Mouse (Mus musculus) T-helper 17 cell (primary cell): ENCODE measurements around the gene Ngef.
"Not testable (repeated sequence)": the region's sequence is repeated elsewhere in the genome, so short reads cannot be mapped to it uniquely, and the experiment has no call there.

Source experiments
- in situ Hi-C, 2 experiments: fragments of 300-600 bp; cut with MboI, MseI; formaldehyde crosslinking; loops; 1 replicate in 1 of 2; 2 replicates in 1 of 2; pipeline ENCODE4 v1.15.1; 2025; ENCODE audit warnings: high pct_unique_total_duplicates in 2 of 2

Gene Ngef

DNA sequence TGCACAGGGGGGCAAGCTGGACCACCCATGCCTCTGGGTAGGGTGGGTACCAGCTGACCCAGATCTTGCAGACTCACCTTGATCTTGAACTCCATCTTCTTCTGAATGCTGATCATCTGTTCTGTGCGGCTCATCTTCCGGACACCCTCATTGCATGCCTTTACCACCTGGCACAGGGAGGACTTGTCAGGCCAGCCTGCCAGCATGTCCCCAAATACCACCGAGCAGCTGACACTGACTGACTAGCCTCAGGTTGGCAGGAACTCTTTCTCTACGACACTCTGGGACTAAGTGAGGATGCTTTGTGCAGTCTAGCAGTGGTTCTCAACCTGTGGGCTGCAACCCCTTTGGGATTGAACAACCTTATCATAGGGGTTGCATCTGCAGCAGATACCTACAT, 91.1 kb downstream of the Ngef start:
- in situ Hi-C loops = no loop called here

DNA sequence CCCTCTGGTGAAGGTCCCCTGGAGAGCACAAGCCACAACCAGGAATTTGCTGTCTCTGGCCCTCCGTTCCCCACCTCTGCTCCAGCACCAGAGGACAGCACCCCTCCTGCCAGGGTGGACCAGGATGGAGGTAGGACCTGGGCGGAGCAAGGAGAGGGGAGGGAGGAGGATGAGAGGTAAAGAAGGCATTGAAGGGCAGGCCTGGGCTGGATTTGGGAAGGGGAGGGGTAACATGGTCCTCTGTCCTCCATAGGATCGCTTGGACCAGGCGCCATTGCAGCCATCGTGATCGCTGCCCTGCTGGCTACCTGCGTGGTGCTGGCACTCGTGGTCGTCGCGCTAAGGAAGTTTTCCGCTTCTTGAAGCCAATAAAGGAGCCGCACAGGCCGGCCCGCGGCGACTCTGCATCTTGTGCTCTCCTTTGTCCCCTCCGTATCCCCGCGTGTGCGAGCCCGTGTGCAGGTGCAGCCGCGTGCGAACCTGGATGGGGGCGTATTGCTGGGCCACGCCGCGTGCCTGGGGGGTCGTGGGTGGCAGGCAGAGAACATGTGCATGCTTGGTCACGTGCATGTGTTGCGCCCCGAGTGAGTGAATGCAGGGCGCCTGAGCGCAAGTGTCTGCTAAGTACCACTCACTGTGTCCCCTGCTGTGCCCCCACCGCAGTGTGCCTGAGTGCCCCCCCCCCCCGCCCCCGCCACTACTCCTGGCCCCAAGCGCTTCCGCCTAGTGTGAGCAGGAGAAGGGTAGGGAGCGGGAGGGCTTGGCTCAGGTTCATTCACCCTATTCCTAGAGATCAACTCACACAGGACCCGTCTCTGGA, 98.4 kb downstream of the Ngef start:
- in situ Hi-C loops = no loop called here

DNA sequence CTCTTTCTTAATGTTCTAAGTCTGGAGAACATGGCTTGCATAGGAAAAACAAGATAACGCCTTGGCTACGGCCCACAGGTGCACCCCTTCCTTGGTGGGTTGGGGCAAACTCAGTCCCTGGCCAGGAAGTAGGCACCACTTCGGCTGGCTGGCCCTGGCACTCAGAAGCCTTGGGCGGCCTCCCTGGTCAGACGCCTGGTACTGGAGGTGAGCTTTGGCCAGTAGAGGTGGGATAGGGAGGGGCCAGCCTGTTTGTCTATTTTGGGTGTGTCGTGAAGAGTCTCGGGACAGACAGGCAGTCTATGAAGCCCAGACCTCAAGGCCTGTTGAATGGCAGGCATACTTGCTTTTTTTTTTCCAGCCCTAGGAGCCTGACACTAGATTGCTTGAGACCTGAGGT, 101.1 kb downstream of the Ngef start:
- in situ Hi-C loops = no loop called here

DNA sequence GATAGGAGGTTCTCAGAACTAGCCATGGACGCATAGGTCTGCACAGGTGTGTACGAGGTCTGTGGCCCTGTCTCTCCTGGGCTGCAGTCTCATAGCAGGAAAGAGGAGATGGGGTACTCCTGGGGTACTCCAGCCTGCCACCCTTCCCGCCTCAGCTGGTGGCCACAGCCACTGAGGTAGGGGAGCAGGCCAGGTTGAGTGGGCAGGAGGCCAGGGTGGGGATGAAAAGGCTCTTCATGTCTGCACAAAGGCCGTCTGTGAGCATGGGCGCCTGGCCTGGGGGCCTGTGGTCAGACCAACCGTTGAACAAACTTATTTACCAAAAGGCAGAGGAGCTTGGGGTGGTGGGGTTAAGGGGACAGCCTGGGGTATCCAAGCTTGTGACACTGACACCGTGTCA, 101.8 kb downstream of the Ngef start:
- in situ Hi-C loops = no loop called here

DNA sequence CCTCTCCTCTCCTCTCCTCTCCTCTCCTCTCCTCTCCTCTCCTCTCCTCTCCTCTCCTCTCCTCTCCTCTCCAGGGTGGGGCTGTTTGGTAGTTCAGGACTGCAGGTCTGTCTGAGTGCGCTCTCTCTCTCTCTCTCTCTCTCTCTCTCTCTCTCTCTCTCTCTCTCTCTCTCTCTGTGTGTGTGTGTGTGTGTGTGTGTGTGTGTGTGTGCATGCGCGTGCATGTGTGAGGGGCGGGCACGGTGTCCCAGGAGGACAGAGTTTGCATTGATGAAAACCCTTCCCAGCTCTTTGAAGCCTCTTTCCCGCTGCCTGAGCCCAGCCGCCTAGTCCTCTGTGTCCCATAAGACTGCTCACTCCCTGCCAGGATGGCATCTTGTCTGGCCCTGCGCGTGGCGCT, 103.7 kb downstream of the Ngef start, which contains the start of gene Snorc:
Gene Snorc (plus strand): TSS at position 301 of the 400 bp plus-strand sequence.
- in situ Hi-C loops = not testable (repeated sequence)

DNA sequence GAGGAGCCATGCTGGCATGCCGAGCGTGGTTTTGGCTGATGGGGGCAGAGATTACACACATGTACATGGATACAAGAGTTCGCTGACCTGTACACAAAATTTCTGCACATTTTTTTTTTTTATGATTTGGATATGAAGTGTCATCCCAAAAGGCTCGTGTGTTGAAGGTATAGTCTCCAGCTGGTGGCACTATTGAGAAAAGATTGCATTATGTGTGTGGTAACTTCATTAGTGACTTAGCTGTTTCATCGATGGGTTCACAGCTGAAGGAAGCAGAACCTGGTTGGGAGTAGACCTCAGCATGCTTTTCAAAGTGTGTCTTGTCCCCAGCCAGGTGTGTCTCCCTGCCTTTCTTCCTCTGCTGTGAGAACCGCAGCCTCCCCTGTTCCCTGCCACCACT, 105.3 kb downstream of the Ngef start:
- in situ Hi-C loops = no loop called here

DNA sequence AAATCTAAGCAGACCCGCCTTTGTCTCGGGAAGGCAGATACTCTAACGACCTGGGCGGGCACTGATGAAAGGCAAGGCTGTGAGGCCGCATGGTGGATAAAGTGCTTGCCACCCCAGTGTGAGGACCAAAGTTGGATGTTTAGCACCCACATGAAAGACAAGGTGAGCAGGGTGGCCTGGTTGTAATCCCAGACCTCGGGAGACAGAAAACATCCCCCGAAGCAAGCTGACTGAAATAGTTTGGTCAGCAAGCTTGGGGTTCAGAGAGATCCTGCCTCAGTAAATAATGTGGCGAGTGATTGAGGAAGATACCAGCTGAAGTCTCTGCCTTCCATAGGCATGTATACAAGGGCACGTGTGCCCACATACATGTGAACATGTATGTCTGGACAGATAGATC, 106.2 kb downstream of the Ngef start:
- in situ Hi-C loops = no loop called here

DNA sequence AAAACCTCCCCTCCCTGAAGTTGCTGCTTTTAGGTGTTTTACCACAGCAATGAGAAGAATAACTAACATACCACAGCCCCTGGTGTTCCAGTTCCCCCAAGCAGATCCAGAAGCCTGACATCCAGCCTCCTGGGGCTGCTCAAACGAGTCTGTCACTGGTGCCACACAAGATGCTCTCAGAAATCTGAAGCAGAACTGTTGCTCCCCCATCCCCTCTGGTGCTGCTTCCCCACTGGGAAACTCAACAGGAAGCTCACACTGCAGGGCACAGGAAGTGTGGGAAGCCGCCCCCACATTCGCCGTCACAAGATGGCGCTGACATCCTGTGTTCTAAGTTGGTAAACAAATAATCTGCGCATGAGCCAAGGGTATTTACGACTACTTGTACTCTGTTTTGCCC, 113.8 kb downstream of the Ngef start:
- in situ Hi-C loops = loop anchor here in 1 of 2 experiments (5.0 kb wide), 1 partner anchor 32 kb away; no protein-coding TSS in a partner anchor

DNA sequence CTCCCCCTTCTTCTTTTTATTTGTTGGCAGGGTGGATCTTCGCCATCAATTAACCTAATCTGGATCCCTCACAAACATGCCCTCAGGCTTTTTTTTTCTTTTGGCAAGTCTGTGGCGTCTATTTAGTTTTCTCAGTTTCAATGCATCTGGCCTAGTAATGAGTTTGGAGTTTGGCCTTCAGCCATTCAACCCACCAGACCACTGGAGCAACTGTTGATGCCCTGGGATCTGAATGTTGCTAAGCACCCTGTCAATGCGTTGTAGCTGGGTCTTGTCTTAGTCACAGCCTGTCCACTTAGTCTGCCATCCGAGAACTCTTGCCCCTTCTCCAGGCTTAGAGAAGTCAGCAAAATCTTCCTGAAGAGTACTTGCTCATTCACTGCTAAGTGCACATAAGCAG, 115.6 kb downstream of the Ngef start:
- in situ Hi-C loops = loop anchor here in 1 of 2 experiments (5.0 kb wide), 1 partner anchor 34 kb away; no protein-coding TSS in a partner anchor

DNA sequence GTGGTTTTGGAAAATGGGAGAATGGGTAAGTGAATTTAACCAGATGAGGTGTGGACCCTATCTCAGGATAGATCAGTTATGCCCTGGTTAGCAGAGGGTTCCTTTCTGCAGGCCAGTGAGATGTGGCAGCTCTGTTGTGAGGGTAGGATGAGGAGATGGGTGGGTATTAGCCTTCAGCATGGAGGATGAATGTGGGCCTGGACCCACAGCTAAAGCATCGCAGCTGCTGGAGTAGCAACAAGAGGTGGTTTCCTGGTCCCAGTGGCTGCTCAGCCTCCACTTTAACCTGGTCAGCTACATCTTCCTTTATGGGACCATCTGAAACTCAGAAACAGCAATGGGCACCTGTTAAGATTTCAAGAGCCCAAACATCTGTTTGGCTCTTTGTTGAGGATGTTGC, 117.2 kb downstream of the Ngef start:
- in situ Hi-C loops = loop anchor here in 1 of 2 experiments (5.0 kb wide), 1 partner anchor 36 kb away; no protein-coding TSS in a partner anchor

DNA sequence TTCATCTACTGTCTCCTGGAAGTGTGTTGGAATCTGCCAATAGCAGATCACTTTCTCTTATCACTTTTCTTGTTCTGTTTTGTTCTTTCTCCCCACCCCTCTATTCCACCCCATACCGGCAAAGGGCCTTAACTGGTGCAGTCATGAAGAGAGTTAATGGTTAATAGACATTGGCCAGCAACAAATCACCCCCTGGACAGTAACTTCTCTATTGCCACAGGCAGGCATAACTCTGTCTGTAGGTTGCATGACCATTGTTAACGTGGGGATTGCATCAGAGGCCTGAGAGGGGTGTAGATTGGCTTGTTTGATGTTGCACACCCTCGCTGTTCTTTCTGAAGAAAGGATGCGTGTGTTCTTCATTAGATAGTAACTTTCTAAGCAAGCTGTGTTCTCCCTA, 124.2 kb downstream of the Ngef start:
- in situ Hi-C loops = no loop called here

DNA sequence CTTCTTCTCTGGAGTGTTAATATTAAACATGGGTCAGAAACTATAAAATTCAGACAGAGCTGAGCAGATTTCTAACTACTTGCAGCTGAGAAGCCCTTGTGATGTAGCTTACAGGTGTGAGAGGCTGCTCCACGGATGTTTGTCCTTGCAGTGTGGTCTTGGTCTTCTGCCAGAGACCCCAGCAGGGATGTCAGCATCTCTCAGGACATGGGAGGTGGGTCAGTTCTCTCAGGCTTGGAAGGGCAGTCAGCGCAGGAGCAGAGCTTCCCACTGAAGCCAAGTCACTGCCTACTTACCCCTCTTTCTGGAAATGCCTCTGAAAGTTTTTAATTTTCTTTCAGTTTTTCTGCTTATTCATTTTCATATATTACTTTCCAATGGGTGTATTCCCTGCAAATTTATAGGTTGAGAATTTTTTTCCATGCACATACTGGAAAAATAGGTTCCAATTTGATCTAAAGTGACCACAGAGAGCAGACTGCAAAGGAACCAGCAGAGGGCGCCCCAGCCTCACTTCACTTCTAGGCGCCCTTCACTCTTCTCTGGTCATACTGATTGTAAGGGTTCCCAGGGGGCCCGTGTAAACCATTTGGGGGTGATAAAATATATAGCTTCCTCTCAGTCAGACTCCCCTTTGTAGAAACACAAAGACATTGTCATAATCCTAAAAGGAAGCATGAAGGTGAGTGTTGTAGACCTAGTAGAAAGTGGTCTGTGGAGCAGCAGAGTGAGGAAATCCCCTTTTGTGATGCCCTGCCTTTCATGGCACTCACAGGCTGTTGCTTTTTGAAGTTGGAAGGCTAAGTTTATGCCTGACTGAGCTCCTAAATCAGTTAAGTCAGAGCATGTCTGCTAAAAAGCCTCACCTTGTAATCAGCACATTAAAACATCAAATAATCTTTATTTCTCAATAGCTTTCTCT, 126.2 kb downstream of the Ngef start:
- in situ Hi-C loops = no loop called here

DNA sequence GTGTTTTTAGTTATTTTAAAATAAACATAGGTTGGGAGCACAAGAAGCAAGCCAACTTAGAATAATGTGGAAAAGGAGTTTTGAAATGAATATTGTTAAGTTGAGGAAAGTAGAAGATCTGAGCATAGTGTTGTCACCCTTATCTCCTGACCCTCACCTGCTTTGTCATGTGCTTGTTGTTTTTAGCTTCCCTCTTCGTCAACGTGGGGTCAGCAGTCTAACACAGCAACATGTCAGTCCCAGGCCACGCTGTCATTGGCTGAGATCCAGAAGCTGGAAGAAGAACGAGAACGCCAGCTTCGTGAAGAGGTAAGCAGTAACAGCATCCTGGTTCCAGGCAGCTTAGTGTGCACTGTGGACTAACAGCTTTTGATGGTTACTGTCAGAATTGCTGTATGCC, 137.1 kb downstream of the Ngef start:
- in situ Hi-C loops = no loop called here

DNA sequence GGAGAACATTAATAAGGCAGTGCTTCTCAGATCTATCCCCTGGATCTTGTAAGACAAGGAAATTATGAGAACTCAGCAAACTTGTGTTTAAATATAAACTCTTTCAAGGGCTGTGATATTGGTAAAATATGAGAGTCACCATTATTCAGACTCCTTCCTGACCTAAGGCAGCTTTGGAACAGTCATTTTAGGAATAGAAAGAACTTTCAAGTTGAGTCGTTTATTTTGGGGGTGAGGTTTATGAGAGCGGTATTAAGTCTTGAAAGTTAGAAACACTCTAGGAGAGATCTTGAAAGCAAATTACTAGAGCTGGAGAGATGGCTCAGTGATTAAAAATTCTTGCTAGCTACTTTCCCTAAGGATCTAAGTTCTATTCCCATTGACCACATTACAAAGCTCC, 138.5 kb downstream of the Ngef start:
- in situ Hi-C loops = no loop called here
